Mouse (Mus musculus) stomach, embryonic 14.5 days (tissue): Measurements from ENCODE around the gene Znrf3. TPM values are rescaled to one million over a fixed set of nuclear protein-coding genes. Genes with fewer than 3 reads are reported as not detected.

Source experiments
- ATAC-seq: fragments of 200-750 bp; cut with Nextera tagmentation; 2 replicates; pipeline ENCODE4 v1.8.0; 2017; ENCODE audit warnings: low read depth, moderate TSS enrichment; ENCODE audit not compliant: insufficient number of reproducible peaks, insufficient read depth, low FRiP score
- H3K27ac ChIP-seq: fragments of 300-500 bp; sonication (generic); 2 replicates; pipeline ENCODE4 v1.5.1; 2014; ENCODE audit warnings: mild to moderate bottlenecking, low read length, moderate library complexity, mixed read lengths
- H3K27me3 ChIP-seq: fragments of 300-500 bp; sonication (generic); 2 replicates; pipeline ENCODE4 v1.6.1; 2014; ENCODE audit warnings: low read length, control low read depth, mixed read lengths; ENCODE audit not compliant: control insufficient read depth, insufficient read depth
- H3K36me3 ChIP-seq: fragments of 300-500 bp; sonication (generic); 2 replicates; pipeline ENCODE4 v1.6.1; 2014; ENCODE audit warnings: mild to moderate bottlenecking, control low read depth, low read length, moderate library complexity, mixed read lengths; ENCODE audit not compliant: control insufficient read depth, insufficient read depth
- H3K4me1 ChIP-seq: fragments of 300-500 bp; sonication (generic); 2 replicates; pipeline ENCODE4 v1.6.1; 2014; ENCODE audit warnings: low read length, control low read depth, mixed read lengths; ENCODE audit not compliant: control insufficient read depth, insufficient read depth
- H3K4me2 ChIP-seq: fragments of 300-500 bp; sonication (generic); replicated peaks from 2 replicates; pipeline ENCODE4 v1.6.1; 2014; ENCODE audit warnings: low read depth, low read length, control low read depth
- H3K4me3 ChIP-seq: fragments of 300-500 bp; sonication (generic); 2 replicates; pipeline ENCODE4 v1.5.1; 2014; ENCODE audit warnings: low read depth, low read length, control low read depth
- H3K9ac ChIP-seq: fragments of 300-500 bp; sonication (generic); replicated peaks from 2 replicates; pipeline ENCODE4 v1.6.1; 2014; ENCODE audit warnings: low read depth, mild to moderate bottlenecking, control low read depth, low read length, moderate library complexity, mixed read lengths
- H3K9me3 ChIP-seq: fragments of 300-500 bp; sonication (generic); 2 replicates; pipeline ENCODE4 v1.6.1; 2016; ENCODE audit warnings: low read depth, low read length, control low read depth; ENCODE audit not compliant: control insufficient read depth
- WGBS: fragments of 180-500 bp; shearing (Covaris S2); extraction: QIAGEN DNeasy Blood & Tissue Kit; methylation state at CpG from one replicate; pipeline ENCODE4 v1.1.7; 2014; 5-methylcytosine and 5-hydroxymethylcytosine counted together
- polyA plus RNA-seq: library from polyadenylated mRNA; unstranded; fragments of >200 nt; fragmentation: Nextera tagmentation; extraction: Ambion mirVana; gene quantifications from 2 replicates; pipeline ENCODE4 v1.2.1, GENCODE M21; 2014

Znrf3 gene
- polyA plus RNA-seq, 1 experiment from 2014 or later: 19.7 TPM

- no peak for ATAC-seq
- Histone ChIP-seq H3K36me3 (no peaks in the 10 kb centered on the region), H3K4me2 (no peak overlapping the region), H3K9ac (no peak overlapping the region), H3K27me3 (no peaks in the 10 kb centered on the region), H3K4me1 (peaks cover 5% of the 10 kb centered on the region; the same call in 1 of the 2 replicates), H3K27ac (no peak overlapping the region), H3K4me3 (no peak overlapping the region), H3K9me3 (no peaks in the 10 kb centered on the region)
- WGBS: 72% methylated on average over 3 of the region's 3 CpGs
Observed at GRCm38 (mm10) chr11:5398301-5399053, 46.2 kb downstream of the Znrf3 start.

GRCm38 (mm10) chr11:5390969-5391831 is 53.4 kb downstream of the Znrf3 start:
- no peak overlapping the region for H3K27ac ChIP-seq
- 38% methylated on average over 4 of the region's 4 CpGs for WGBS
- no peak overlapping the region for H3K4me2 ChIP-seq
- no peaks in the 10 kb centered on the region for H3K9me3 ChIP-seq
- H3K4me1 ChIP-seq: 0 out of 2 replicates have a peak, but pooled peaks cover 2% of the 10 kb centered on the region
- H3K9ac ChIP-seq: no peak overlapping the region
- H3K27me3 ChIP-seq: no peaks in the 10 kb centered on the region
- no peak overlapping the region for H3K4me3 ChIP-seq
- no peak for ATAC-seq
- no peaks in the 10 kb centered on the region for H3K36me3 ChIP-seq

GRCm38 (mm10) chr11:5382652-5383051 is 62.0 kb downstream of the Znrf3 start:
- 74% methylated on average over 2 of the region's 2 CpGs for WGBS
- no peak for ATAC-seq
- H3K9me3 ChIP-seq: no peaks in the 10 kb centered on the region
- no peak overlapping the region for H3K27ac ChIP-seq
- no peak overlapping the region for H3K4me2 ChIP-seq
- no peaks in the 10 kb centered on the region for H3K4me1 ChIP-seq
- no peaks in the 10 kb centered on the region for H3K36me3 ChIP-seq
- H3K27me3 ChIP-seq: no peaks in the 10 kb centered on the region
- no peak overlapping the region for H3K9ac ChIP-seq
- H3K4me3 ChIP-seq: no peak overlapping the region

GRCm38 (mm10) chr11:5381226-5381625 is 63.4 kb downstream of the Znrf3 start:
- no peaks in the 10 kb centered on the region for H3K36me3 ChIP-seq
- ATAC-seq: no peak
- 79% methylated on average over 5 of the region's 5 CpGs for WGBS
- no peaks in the 10 kb centered on the region for H3K9me3 ChIP-seq
- H3K4me2 ChIP-seq: no peak overlapping the region
- no peak overlapping the region for H3K27ac ChIP-seq
- no peak overlapping the region for H3K9ac ChIP-seq
- H3K4me1 ChIP-seq: no peaks in the 10 kb centered on the region
- no peaks in the 10 kb centered on the region for H3K27me3 ChIP-seq
- no peak overlapping the region for H3K4me3 ChIP-seq

- H3K27ac ChIP-seq: no peak overlapping the region
- no peaks in the 10 kb centered on the region for H3K4me1 ChIP-seq
- H3K9me3 ChIP-seq: no peaks in the 10 kb centered on the region
- 49% methylated on average over 3 of the region's 3 CpGs for WGBS
- ATAC-seq: no peak
- no peak overlapping the region for H3K4me2 ChIP-seq
- H3K36me3 ChIP-seq: no peaks in the 10 kb centered on the region
- no peak overlapping the region for H3K4me3 ChIP-seq
- no peaks in the 10 kb centered on the region for H3K27me3 ChIP-seq
- no peak overlapping the region for H3K9ac ChIP-seq
Observed at GRCm38 (mm10) chr11:5380275-5380674, 64.4 kb downstream of the Znrf3 start.

GRCm38 (mm10) chr11:5369176-5369575 is 75.5 kb downstream of the Znrf3 start:
- H3K9ac ChIP-seq: no peak overlapping the region
- 44% methylated on average over 10 of the region's 10 CpGs for WGBS
- H3K4me3 ChIP-seq: no peak overlapping the region
- no peaks in the 10 kb centered on the region for H3K27me3 ChIP-seq
- no peaks in the 10 kb centered on the region for H3K36me3 ChIP-seq
- no peak overlapping the region for H3K4me2 ChIP-seq
- H3K9me3 ChIP-seq: no peaks in the 10 kb centered on the region
- no peak for ATAC-seq
- H3K4me1 ChIP-seq: no peaks in the 10 kb centered on the region
- no peak overlapping the region for H3K27ac ChIP-seq

GRCm38 (mm10) chr11:5368492-5368891 is 76.2 kb downstream of the Znrf3 start:
- no peaks in the 10 kb centered on the region for H3K36me3 ChIP-seq
- no peak overlapping the region for H3K9ac ChIP-seq
- H3K27ac ChIP-seq: no peak overlapping the region
- no peak overlapping the region for H3K4me3 ChIP-seq
- no peaks in the 10 kb centered on the region for H3K27me3 ChIP-seq
- H3K4me2 ChIP-seq: no peak overlapping the region
- no peak for ATAC-seq
- H3K4me1 ChIP-seq: no peaks in the 10 kb centered on the region
- H3K9me3 ChIP-seq: no peaks in the 10 kb centered on the region

- no peaks in the 10 kb centered on the region for H3K9me3 ChIP-seq
- H3K27me3 ChIP-seq: no peaks in the 10 kb centered on the region
- no peaks in the 10 kb centered on the region for H3K36me3 ChIP-seq
- no peak overlapping the region for H3K9ac ChIP-seq
- no peak overlapping the region for H3K4me3 ChIP-seq
- 87% methylated on average over 2 of the region's 2 CpGs for WGBS
- H3K27ac ChIP-seq: no peak overlapping the region
- H3K4me2 ChIP-seq: no peak overlapping the region
- no peaks in the 10 kb centered on the region for H3K4me1 ChIP-seq
- no peak for ATAC-seq
Observed at GRCm38 (mm10) chr11:5355266-5355764, 89.3 kb downstream of the Znrf3 start.
